Mouse (Mus musculus) ovary, postnatal 14 days (tissue): ENCODE measurements at regions not wholly inside any gene's neighbourhood (a gene's known extent, or its start where the extent isn't known, plus 50 kb on each side); places are given as distances from the start of the nearest gene placed in this dataset.
"Not testable (repeated sequence)": the region's sequence is repeated elsewhere in the genome, so short reads cannot be mapped to it uniquely, and the experiment has no call there.

ENCODE experiments used
- DNase-seq: peaks from one replicate; pipeline ENCODE4 v3.0.0; 2022; ENCODE audit warnings: low spot score

- not testable (repeated sequence) for DNase-seq
These were observed 99.3 kb downstream of the Gm7489 start for GRCm38 (mm10) chr15:53984006-53984405.

- DNase-seq: no peak
These were observed 105.2 kb downstream of the Gm7489 start for GRCm38 (mm10) chr15:53989888-53990287.

- no peak for DNase-seq
These were observed 110.6 kb downstream of the Gm7489 start for GRCm38 (mm10) chr15:53995199-53995868.

GRCm38 (mm10) chr15:53998600-53999290, 114.0 kb downstream of the Gm7489 start:
- no peak for DNase-seq

GRCm38 (mm10) chr15:54033756-54034155, 149.1 kb downstream of the Gm7489 start:
- DNase-seq: no peak

- DNase-seq: no peak
These were observed 166.0 kb downstream of the Gm7489 start for GRCm38 (mm10) chr15:54050711-54051110.

GRCm38 (mm10) chr15:54070005-54070634, 185.4 kb downstream of the Gm7489 start:
- DNase-seq: peak; percentile 60

- DNase-seq: no peak
These were observed 187.0 kb downstream of the Gm7489 start for GRCm38 (mm10) chr15:54071732-54072131.

GRCm38 (mm10) chr15:54091301-54091700, 206.6 kb downstream of the Gm7489 start:
- DNase-seq: no peak

- no peak for DNase-seq
These were observed 207.7 kb downstream of the Gm7489 start for GRCm38 (mm10) chr15:54092386-54092785.

- DNase-seq: no peak
These were observed 212.8 kb downstream of the Gm7489 start for GRCm38 (mm10) chr15:54097498-54097897.

- DNase-seq: no peak
These were observed 227.7 kb downstream of the Gm7489 start for GRCm38 (mm10) chr15:54112406-54112805.

- DNase-seq: no peak
These were observed 229.4 kb downstream of the Gm7489 start for GRCm38 (mm10) chr15:54114096-54114512.

- DNase-seq: no peak
These were observed 233.3 kb downstream of the Gm7489 start for GRCm38 (mm10) chr15:54117967-54118538.

GRCm38 (mm10) chr15:54120456-54120855, 235.8 kb downstream of the Gm7489 start:
- DNase-seq: no peak

- DNase-seq: peak; percentile 2
These were observed 279.6 kb downstream of the Gm7489 start for GRCm38 (mm10) chr15:54164350-54164749.

GRCm38 (mm10) chr15:54167842-54168361, 283.2 kb downstream of the Gm7489 start:
- no peak for DNase-seq

- DNase-seq: no peak
These were observed 292.5 kb downstream of the Gm7489 start for GRCm38 (mm10) chr15:54177221-54177620.

GRCm38 (mm10) chr15:54177791-54178190, 293.1 kb downstream of the Gm7489 start:
- no peak for DNase-seq
